Mouse (Mus musculus) left cerebral cortex, adult 11 months (tissue): Measurements from ENCODE around the gene Tcirg1.
A peak's percentile ranks its signal among the peaks of the same experiment; 100 is the strongest.

Source experiments
- DNase-seq: peaks from one replicate; pipeline ENCODE4 v3.0.0; 2022; ENCODE audit warnings: low spot score

The Tcirg1 gene

GRCm38 (mm10) chr19:3851502-3851962, 55.4 kb downstream of the Tcirg1 start, which contains the start of gene Chka:
Gene Chka (plus strand): TSS chr19:3851773.
- DNase-seq = peak; percentile 97

GRCm38 (mm10) chr19:3850847-3851469, 56.0 kb downstream of the Tcirg1 start:
- no peak for DNase-seq

- DNase-seq = no peak
Observed at GRCm38 (mm10) chr19:3850076-3850475, 56.9 kb downstream of the Tcirg1 start.

GRCm38 (mm10) chr19:3849251-3849650, 57.7 kb downstream of the Tcirg1 start:
- no peak for DNase-seq

- DNase-seq = no peak
Observed at GRCm38 (mm10) chr19:3848207-3848808, 58.6 kb downstream of the Tcirg1 start.

- DNase-seq = no peak
Observed at GRCm38 (mm10) chr19:3847711-3848110, 59.2 kb downstream of the Tcirg1 start.

- DNase-seq = no peak
Observed at GRCm38 (mm10) chr19:3846676-3847604, 60.0 kb downstream of the Tcirg1 start.
